Comparison of ENCODE assay signal across 11 mouse cellular contexts in the genomic region with DNA sequence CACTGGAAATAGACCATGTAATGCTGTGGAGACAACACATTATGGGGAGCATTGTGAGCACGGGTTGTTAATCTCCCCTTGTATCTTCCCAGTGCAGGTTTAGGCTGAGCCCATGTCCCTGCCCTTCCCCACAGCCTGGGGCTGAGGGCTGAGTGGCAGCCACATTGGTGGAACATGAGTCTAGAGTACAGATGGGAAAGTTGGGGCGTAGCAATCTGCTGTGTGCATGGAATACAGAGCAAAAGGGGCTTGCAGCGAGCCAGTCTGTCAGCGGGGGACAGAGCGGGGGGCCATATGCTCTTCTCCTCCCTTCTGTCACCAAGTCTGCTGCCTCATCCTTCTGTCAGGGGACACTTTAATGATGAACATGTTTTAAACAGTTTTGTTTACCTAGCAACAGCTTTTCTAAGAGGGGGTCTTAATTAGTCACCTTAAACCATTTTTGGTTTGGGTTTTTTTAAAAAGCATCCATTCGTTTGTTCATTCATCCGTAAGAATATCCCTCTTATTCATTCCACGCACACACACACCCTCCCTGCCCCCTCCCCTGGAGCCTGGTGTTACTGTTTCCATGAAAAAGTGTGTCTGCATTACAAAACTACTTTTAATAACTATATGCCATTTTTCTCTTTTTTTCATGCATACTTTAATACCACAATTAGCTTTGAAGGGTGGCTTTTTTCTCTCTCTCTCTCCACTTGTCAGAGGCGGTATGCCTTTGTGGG.
DNase-seq lines count a peak whose midpoint lies in the region; ATAC-seq lines count a peak whose summit lies in the region.
"Had no signal": no experiment of that assay in that cellular context is flagged by ENCODE, and none has a peak within 500 bp of the region (broad histone marks: within the 10 kb centered on the region; RNA-seq: fewer than 3 reads in every experiment).

No protein-coding gene starts in this region.

- H3K4me1 ChIP-seq in hindbrain, embryonic 14.5 days (replicated peaks; ENCODE audit: control insufficient read depth, insufficient read depth, low read length), result no peaks in the 10 kb centered on the region
- H3K4me1 ChIP-seq in midbrain, embryonic 14.5 days (ENCODE audit: control insufficient read depth, insufficient read depth, low read length), result no peaks in the 10 kb centered on the region
- H3K4me1 ChIP-seq: heart, embryonic 13.5 days; liver, embryonic 12.5 days had no signal

- peak; percentile 83 for ATAC-seq in hindbrain, embryonic 14.5 days (ENCODE audit: low FRiP score)
- ATAC-seq in midbrain, embryonic 14.5 days (ENCODE audit: low FRiP score, low TSS enrichment), result peak; percentile 76
- ATAC-seq in megakaryocyte, adult 5-6 weeks (ENCODE audit: poor library complexity, severe bottlenecking), result no peak
- ATAC-seq in megakaryocyte-erythroid progenitor cell, adult 5-6 weeks (replicated peaks; ENCODE audit: low FRiP score, low TSS enrichment, poor library complexity, severe bottlenecking), result no peak
- ATAC-seq: liver, embryonic 12.5 days had no signal

- intact Hi-C loops in gastrocnemius, postnatal 36 days (cut with DNase I), result no loop called here

- no peak overlapping the region for H3K4me3 ChIP-seq in hindbrain, embryonic 14.5 days (replicated peaks; ENCODE audit: low read length)
- H3K4me3 ChIP-seq in midbrain, embryonic 14.5 days (replicated peaks; ENCODE audit: low read depth, low read length), result no peak overlapping the region
- H3K4me3 ChIP-seq: heart, embryonic 13.5 days; liver, embryonic 12.5 days had no signal

- peak; percentile 10 for DNase-seq in cerebellum, adult 9-11 months
- DNase-seq in embryo, embryonic 10.5 days (ENCODE audit: low spot score), result peak; percentile 26
- DNase-seq in hindbrain, embryonic 14.5 days (ENCODE audit: low spot score), result peak; percentile 34
- peak; percentile 49 for DNase-seq in midbrain, embryonic 14.5 days
- DNase-seq in gastrocnemius, postnatal 36 days, result no peak
- no peak for DNase-seq in lung, postnatal 14 days

- 21% methylated on average over 9 of the region's 9 CpGs for WGBS in hindbrain, embryonic 14.5 days
- 16% methylated on average over 9 of the region's 9 CpGs for WGBS in midbrain, embryonic 14.5 days

- no peak overlapping the region for H3K27ac ChIP-seq in hindbrain, embryonic 14.5 days
- no peak overlapping the region for H3K27ac ChIP-seq in midbrain, embryonic 14.5 days (replicated peaks; ENCODE audit: low read depth, low read length)
- H3K27ac ChIP-seq: heart, embryonic 13.5 days; liver, embryonic 12.5 days had no signal

- no peaks in the 10 kb centered on the region for H3K36me3 ChIP-seq in hindbrain, embryonic 14.5 days (replicated peaks; ENCODE audit: control insufficient read depth, insufficient read depth)
- no peaks in the 10 kb centered on the region for H3K36me3 ChIP-seq in midbrain, embryonic 14.5 days (ENCODE audit: control insufficient read depth, insufficient read depth, low read length)
- H3K36me3 ChIP-seq: G1E; heart, embryonic 13.5 days; liver, embryonic 12.5 days had no signal

- H3K4me2 ChIP-seq in hindbrain, embryonic 14.5 days (replicated peaks), result no peak overlapping the region
- no peak overlapping the region for H3K4me2 ChIP-seq in midbrain, embryonic 14.5 days (ENCODE audit: low read length)
- H3K4me2 ChIP-seq: heart, embryonic 13.5 days; liver, embryonic 12.5 days had no signal

- 0 out of 2 replicates have a peak, but pooled peaks cover 5% of the 10 kb centered on the region for H3K27me3 ChIP-seq in hindbrain, embryonic 14.5 days (ENCODE audit: control insufficient read depth, insufficient read depth, low read length)
- H3K27me3 ChIP-seq in midbrain, embryonic 14.5 days (ENCODE audit: control insufficient read depth, insufficient read depth, low read length), result no peaks in the 10 kb centered on the region
- H3K27me3 ChIP-seq: heart, embryonic 13.5 days; liver, embryonic 12.5 days had no signal

- H3K9ac ChIP-seq in hindbrain, embryonic 14.5 days, result no peak overlapping the region
- H3K9ac ChIP-seq in midbrain, embryonic 14.5 days (replicated peaks; ENCODE audit: low read length), result no peak overlapping the region
- H3K9ac ChIP-seq: heart, embryonic 13.5 days; liver, embryonic 12.5 days had no signal

- no peaks in the 10 kb centered on the region for H3K9me3 ChIP-seq in hindbrain, embryonic 14.5 days (ENCODE audit: control insufficient read depth, low read length)
- H3K9me3 ChIP-seq in midbrain, embryonic 14.5 days (ENCODE audit: control insufficient read depth, low read length), result no peaks in the 10 kb centered on the region
- H3K9me3 ChIP-seq: G1E; heart, embryonic 13.5 days; liver, embryonic 12.5 days had no signal

Comparison
In these comparisons a context has a peak if more than half of its experiments do, and no peak if none do; other contexts are left out.
1. DNase-seq: peak in cerebellum, adult 9-11 months (single experiment), embryo, embryonic 10.5 days (single experiment), hindbrain, embryonic 14.5 days (single experiment) and midbrain, embryonic 14.5 days (single experiment); none in gastrocnemius, postnatal 36 days (0 of 2) and lung, postnatal 14 days (single experiment).
2. ATAC-seq: peak in hindbrain, embryonic 14.5 days (single experiment) and midbrain, embryonic 14.5 days (single experiment); none in megakaryocyte, adult 5-6 weeks (single experiment) and megakaryocyte-erythroid progenitor cell, adult 5-6 weeks (single experiment).